Comparison of ENCODE assay signal across 8 mouse cellular contexts in genomic region chr7:79273738-79274472, GRCm38 (mm10). TPM values are rescaled to one million over a fixed set of nuclear protein-coding genes. Genes with fewer than 3 reads are reported as not detected.
DNase-seq lines count a peak whose midpoint lies in the region; ATAC-seq lines count a peak whose summit lies in the region.

No protein-coding gene starts in this region.

- peaks cover 34% of the 10 kb centered on the region for H3K4me1 ChIP-seq in lung, embryonic 15.5 days
- H3K4me1 ChIP-seq in megakaryocyte, embryonic 14.5 days: peaks cover 92% of the 10 kb centered on the region

- H3K4me3 ChIP-seq in lung, embryonic 15.5 days: peak overlapping the region; percentile 90
- peak overlapping the region; percentile 96 for H3K4me3 ChIP-seq in megakaryocyte, embryonic 14.5 days (replicated peaks)

- peak overlapping the region; percentile 76 for H3K27ac ChIP-seq in lung, embryonic 15.5 days

- peak overlapping the region; percentile 82 for H3K4me2 ChIP-seq in lung, embryonic 15.5 days

- H3K9me3 ChIP-seq in lung, embryonic 15.5 days: no peaks in the 10 kb centered on the region
- no peaks in the 10 kb centered on the region for H3K9me3 ChIP-seq in megakaryocyte, embryonic 14.5 days

- WGBS in lung, embryonic 15.5 days: 10% methylated on average over 15 of the region's 15 CpGs

- no peaks in the 10 kb centered on the region for H3K27me3 ChIP-seq in lung, embryonic 15.5 days
- no peaks in the 10 kb centered on the region for H3K27me3 ChIP-seq in megakaryocyte, embryonic 14.5 days (replicated peaks)

- no peaks in the 10 kb centered on the region for H3K36me3 ChIP-seq in lung, embryonic 15.5 days
- H3K36me3 ChIP-seq in megakaryocyte, embryonic 14.5 days (replicated peaks; ENCODE audit: low read length): peaks cover 40% of the 10 kb centered on the region

- peak overlapping the region; percentile 84 for H3K9ac ChIP-seq in lung, embryonic 15.5 days

- no peak for ATAC-seq in lung, embryonic 15.5 days (ENCODE audit: borderline replicate concordance, extremely low read depth, low FRiP score, low TSS enrichment)

- DNase-seq in lung, postnatal 14 days: no peak
- peak; percentile 52 for DNase-seq in cerebellum, adult 8-10 months
- DNase-seq in heart, adult 9 months (ENCODE audit: low spot score in 2 of 2): peak; percentile 29 to 61
- peak; percentile 64 for DNase-seq in kidney, adult 9 months
- peak; percentile 73 for DNase-seq in testis, postnatal 10 days (ENCODE audit: low spot score)
- no peak for DNase-seq in right cerebral cortex, postnatal 36 days (ENCODE audit: low spot score in 2 of 2)

RNA-seq across cellular contexts. Expression of gene Abhd2, which starts 0.9 kb away (rescaled TPM):
- 16.5 and 17.1 TPM in 2 replicates for polyA plus RNA-seq in lung, embryonic 15.5 days (2015; fragmentation: Nextera tagmentation; extraction: Ambion mirVana)
- polyA plus RNA-seq in megakaryocyte, embryonic 14.5 days (2012; ENCODE audit: insufficient read depth, low replicate concordance): 18.2 and 77.1 TPM in 2 replicates

Comparison
In these comparisons a context has a peak if more than half of its experiments do, and no peak if none do; other contexts are left out.
1. DNase-seq: peak in cerebellum, adult 8-10 months (single experiment), heart, adult 9 months (2 of 2), kidney, adult 9 months (single experiment) and testis, postnatal 10 days (single experiment); none in lung, postnatal 14 days (single experiment) and right cerebral cortex, postnatal 36 days (0 of 2).